ENCODE assay signal across 14 mouse cellular contexts in genomic region chr1:55198719-55199118, GRCm38 (mm10). TPM values are rescaled to one million over a fixed set of nuclear protein-coding genes. Genes with fewer than 3 reads are reported as not detected.
DNase-seq lines count a peak whose midpoint lies in the region; ATAC-seq lines count a peak whose summit lies in the region.
"Had no signal": no experiment of that assay in that cellular context is flagged by ENCODE, and none has a peak within 500 bp of the region (broad histone marks: within the 10 kb centered on the region; RNA-seq: fewer than 3 reads in every experiment).

No protein-coding gene starts in this region.

- H3K27me3 ChIP-seq in midbrain, embryonic 10.5 days (ENCODE audit: low read depth, poor library complexity, severe bottlenecking), result peaks cover 60% of the 10 kb centered on the region
- H3K27me3 ChIP-seq in midbrain, embryonic 16.5 days (ENCODE audit: control insufficient read depth, insufficient read depth, low read depth, low read length), result no peaks in the 10 kb centered on the region
- no peaks in the 10 kb centered on the region for H3K27me3 ChIP-seq in midbrain, embryonic 14.5 days (ENCODE audit: control insufficient read depth, insufficient read depth, low read length)

- no peak overlapping the region for H3K4me2 ChIP-seq in midbrain, embryonic 16.5 days (ENCODE audit: low read length)
- no peak overlapping the region for H3K4me2 ChIP-seq in midbrain, embryonic 14.5 days (ENCODE audit: low read length)

- no peak for DNase-seq in midbrain, embryonic 10.5 days (ENCODE audit: low spot score)
- DNase-seq in MEL-GATA-1-ER (ENCODE audit: extremely low read depth, low read depth), result peak; percentile 19
- no peak for DNase-seq in midbrain, embryonic 14.5 days
- no peak for DNase-seq in layer of hippocampus, adult 8-10 months (ENCODE audit: low spot score in 2 of 2)
- DNase-seq in kidney, postnatal 25 days, result no peak
- DNase-seq: cerebellum, adult 8-10 months; heart, adult 18-20 months; kidney, adult 8-10 months; lung, postnatal 4 days had no signal

- H3K4me3 ChIP-seq in midbrain, embryonic 10.5 days, result no peak overlapping the region
- no peak overlapping the region for H3K4me3 ChIP-seq in midbrain, embryonic 16.5 days (ENCODE audit: low read depth, low read length)
- no peak overlapping the region for H3K4me3 ChIP-seq in midbrain, embryonic 14.5 days (replicated peaks; ENCODE audit: low read depth, low read length)
- H3K4me3 ChIP-seq: erythroblast, embryonic 14.5 days; myocyte had no signal

- H3K36me3 ChIP-seq in midbrain, embryonic 10.5 days, result no peaks in the 10 kb centered on the region
- H3K36me3 ChIP-seq in midbrain, embryonic 16.5 days (ENCODE audit: control insufficient read depth, insufficient read depth, low read length), result no peaks in the 10 kb centered on the region
- H3K36me3 ChIP-seq in midbrain, embryonic 14.5 days (ENCODE audit: control insufficient read depth, insufficient read depth, low read length), result no peaks in the 10 kb centered on the region

- no peak overlapping the region for H3K9ac ChIP-seq in midbrain, embryonic 16.5 days (ENCODE audit: low read depth, low read length)
- H3K9ac ChIP-seq in midbrain, embryonic 14.5 days (replicated peaks; ENCODE audit: low read length), result no peak overlapping the region

- H3K9me3 ChIP-seq in midbrain, embryonic 10.5 days (replicated peaks), result no peaks in the 10 kb centered on the region
- H3K9me3 ChIP-seq in midbrain, embryonic 16.5 days (replicated peaks; ENCODE audit: control insufficient read depth, low read length, poor library complexity, severe bottlenecking), result no peaks in the 10 kb centered on the region
- no peaks in the 10 kb centered on the region for H3K9me3 ChIP-seq in midbrain, embryonic 14.5 days (ENCODE audit: control insufficient read depth, low read length)

- peak overlapping the region; percentile 39 for H3K27ac ChIP-seq in midbrain, embryonic 10.5 days (replicated peaks)
- H3K27ac ChIP-seq in midbrain, embryonic 16.5 days (ENCODE audit: low read length), result no peak overlapping the region
- H3K27ac ChIP-seq in midbrain, embryonic 14.5 days (replicated peaks; ENCODE audit: low read depth, low read length), result no peak overlapping the region

- ATAC-seq in midbrain, embryonic 16.5 days, result no peak
- ATAC-seq in erythroblast, adult 5-6 weeks (replicated peaks; ENCODE audit: low FRiP score, poor library complexity, severe bottlenecking), result 0 out of 2 replicates have a peak, but pooled peaks have one; percentile 28
- ATAC-seq in midbrain, embryonic 14.5 days (ENCODE audit: low FRiP score, low TSS enrichment), result peak; percentile 25; the same call in 1 of the 2 replicates
- ATAC-seq: CD4-positive, CD25-positive, alpha-beta regulatory T cell, adult 4 months had no signal

- 7% methylated on average over 3 of the region's 3 CpGs for WGBS in midbrain, embryonic 10.5 days
- 5% methylated on average over 3 of the region's 3 CpGs for WGBS in midbrain, embryonic 16.5 days
- 11% methylated on average over 3 of the region's 3 CpGs for WGBS in midbrain, embryonic 14.5 days

- H3K4me1 ChIP-seq in midbrain, embryonic 10.5 days, result peaks cover 50% of the 10 kb centered on the region
- H3K4me1 ChIP-seq in midbrain, embryonic 16.5 days (ENCODE audit: control insufficient read depth, insufficient read depth, low read length), result peaks cover 9% of the 10 kb centered on the region
- H3K4me1 ChIP-seq in midbrain, embryonic 14.5 days (ENCODE audit: control insufficient read depth, insufficient read depth, low read length), result peaks cover 14% of the 10 kb centered on the region

RNA-seq across cellular contexts. Expression of gene Rftn2, which starts 27.9 kb away (rescaled TPM):
- polyA plus RNA-seq in midbrain, embryonic 10.5 days (2016; fragmentation: Nextera tagmentation; extraction: Ambion mirVana), result 5.8 TPM in 2 replicates
- 7.9 and 10.6 TPM in 2 replicates for polyA plus RNA-seq in midbrain, embryonic 16.5 days (2015; fragmentation: Nextera tagmentation; extraction: Ambion mirVana)
- not detected in 2 replicates for total RNA-seq in erythroblast, adult 5-6 weeks (2015; ENCODE audit: low replicate concordance)
- 0.17 TPM in 1 of 2 replicates, not detected in the other for total RNA-seq in erythroblast, adult 5-6 weeks (2017; ENCODE audit: low replicate concordance)
- polyA plus RNA-seq in midbrain, embryonic 14.5 days (2014; fragmentation: Nextera tagmentation; extraction: Ambion mirVana), result 8.7 and 9.5 TPM in 2 replicates
- 10 to 100 TPM; 32.0 to 37.6 (median 32.9) TPM for total RNA-seq in layer of hippocampus, adult 8-10 months (2022)
- polyA plus RNA-seq: erythroblast, embryonic 14.5 days had no signal

RNA-seq across cellular contexts. Expression of gene Mars2, which starts 38.3 kb away (rescaled TPM):
- 2.8 and 3.2 TPM in 2 replicates for polyA plus RNA-seq in midbrain, embryonic 10.5 days (2016; fragmentation: Nextera tagmentation; extraction: Ambion mirVana)
- polyA plus RNA-seq in midbrain, embryonic 16.5 days (2015; fragmentation: Nextera tagmentation; extraction: Ambion mirVana), result 3.7 and 4.0 TPM in 2 replicates
- 2.1 and 2.3 TPM in 2 replicates for total RNA-seq in erythroblast, adult 5-6 weeks (2015; ENCODE audit: low replicate concordance)
- 1.7 and 2.0 TPM in 2 replicates for total RNA-seq in erythroblast, adult 5-6 weeks (2017; ENCODE audit: low replicate concordance)
- polyA plus RNA-seq in midbrain, embryonic 14.5 days (2014; fragmentation: Nextera tagmentation; extraction: Ambion mirVana), result 4.1 and 4.4 TPM in 2 replicates
- total RNA-seq in layer of hippocampus, adult 8-10 months (2022), result 1 to 10 TPM; 8.3 to 9.0 (median 8.6) TPM
